Mouse (Mus musculus): ENCODE measurements at regions not wholly inside any gene's neighbourhood (a gene's known extent, or its start where the extent isn't known, plus 50 kb on each side); places are given as distances from the start of the nearest gene placed in this dataset.
"Not testable (repeated sequence)": the region's sequence is repeated elsewhere in the genome, so short reads cannot be mapped to it uniquely, and the experiment has no call there.

DNA sequence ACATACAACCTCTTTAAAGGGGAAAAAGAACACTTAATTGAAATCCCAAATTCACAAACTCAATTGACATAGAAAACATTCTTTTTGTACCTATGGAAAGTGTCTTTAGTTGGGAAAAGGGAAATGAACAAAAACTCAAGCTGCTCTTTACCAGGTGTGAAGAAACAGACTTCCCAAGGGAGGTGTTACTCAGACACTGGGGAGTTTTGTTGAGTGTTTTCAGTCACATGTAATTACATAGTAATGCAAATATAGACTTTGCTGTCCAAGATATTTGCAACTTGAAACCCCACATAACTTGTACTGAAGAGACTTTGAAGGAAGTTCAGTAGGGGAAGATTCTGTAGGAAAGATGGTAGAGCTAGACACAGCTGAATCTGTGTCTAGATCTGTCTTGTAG lies 547.7 kb upstream of the Zfp960 start:
- no peaks in the 10 kb centered on the region for H3K4me1 ChIP-seq
- no peak overlapping the region for H3K27ac ChIP-seq (replicated peaks)
- no peaks in the 10 kb centered on the region for H3K9me3 ChIP-seq
- no peak for DNase-seq (ENCODE audit: low spot score)
- H3K27me3 ChIP-seq (replicated peaks; ENCODE audit: low read depth, poor library complexity, severe bottlenecking) = no peaks in the 10 kb centered on the region
- H3K4me3 ChIP-seq = no peak overlapping the region
- no peaks in the 10 kb centered on the region for H3K36me3 ChIP-seq (replicated peaks)

DNA sequence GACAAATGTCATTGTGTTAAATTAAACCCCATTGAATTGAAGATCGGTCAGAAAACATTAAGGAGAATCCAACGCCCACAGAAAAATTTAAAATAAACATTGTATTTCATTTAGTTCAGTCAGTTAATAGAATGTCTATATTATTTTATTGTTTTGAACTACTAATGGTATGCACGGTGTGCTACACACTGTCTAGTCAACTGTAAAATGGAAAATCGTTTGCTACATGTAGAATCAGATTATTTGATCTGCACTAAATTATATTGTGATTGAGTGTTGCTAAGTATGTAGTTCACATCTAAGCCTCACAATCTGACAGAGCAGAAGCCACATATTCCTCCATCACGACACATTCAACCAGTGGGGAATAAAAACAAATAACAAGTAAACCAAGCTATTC lies 570.0 kb upstream of the Zfp960 start:
- Histone ChIP-seq H3K4me3 (no peak overlapping the region), H3K9me3 (no peaks in the 10 kb centered on the region), H3K27me3 (replicated peaks; ENCODE audit: low read depth, poor library complexity, severe bottlenecking) (no peaks in the 10 kb centered on the region), H3K36me3 (replicated peaks) (no peaks in the 10 kb centered on the region), H3K27ac (replicated peaks) (no peak overlapping the region), H3K4me1 (no peaks in the 10 kb centered on the region)
- no peak for DNase-seq (ENCODE audit: low spot score)
- WGBS = 89% methylated on average over 5 of the region's 5 CpGs

- WGBS = 85% methylated on average over 2 of the region's 2 CpGs
Measured at GRCm38 (mm10) chr17:16493546-16493945, 570.4 kb upstream of the Zfp960 start.

GRCm38 (mm10) chr17:16492551-16492950 lies 571.4 kb upstream of the Zfp960 start:
- Histone ChIP-seq H3K4me3 (no peak overlapping the region), H3K27ac (replicated peaks) (no peak overlapping the region), H3K27me3 (replicated peaks; ENCODE audit: low read depth, poor library complexity, severe bottlenecking) (no peaks in the 10 kb centered on the region), H3K36me3 (replicated peaks) (no peaks in the 10 kb centered on the region), H3K4me1 (no peaks in the 10 kb centered on the region), H3K9me3 (no peaks in the 10 kb centered on the region)
- 87% methylated on average over 4 of the region's 4 CpGs for WGBS
- no peak for DNase-seq (ENCODE audit: low spot score)

More at GRCm38 (mm10) chr17:16493546-16493945, 570.4 kb upstream of the Zfp960 start:
- no peak for DNase-seq (ENCODE audit: low spot score)
- Histone ChIP-seq H3K27me3 (replicated peaks; ENCODE audit: low read depth, poor library complexity, severe bottlenecking) (no peaks in the 10 kb centered on the region), H3K9me3 (no peaks in the 10 kb centered on the region), H3K4me3 (no peak overlapping the region), H3K4me1 (no peaks in the 10 kb centered on the region), H3K27ac (replicated peaks) (no peak overlapping the region), H3K36me3 (replicated peaks) (no peaks in the 10 kb centered on the region)

DNA sequence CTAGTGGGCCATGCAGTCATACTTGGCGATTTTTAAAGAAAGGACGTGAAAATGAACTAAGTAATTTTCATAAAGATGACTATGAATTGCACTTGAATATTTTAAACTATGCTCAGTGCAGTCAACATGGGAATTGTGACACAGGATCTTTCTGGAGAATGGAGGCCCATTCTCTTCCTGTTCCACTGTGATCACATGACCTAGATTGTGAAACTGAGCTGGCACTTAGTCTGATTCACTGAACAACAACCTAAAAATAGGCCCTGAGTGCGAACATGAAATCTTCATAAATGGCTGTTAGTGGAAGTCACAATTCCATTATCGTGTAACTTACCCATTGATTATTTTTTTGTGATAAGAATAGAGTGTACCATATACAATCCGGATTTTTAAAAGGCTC lies 577.6 kb upstream of the Zfp960 start:
- Histone ChIP-seq H3K27ac (replicated peaks) (no peak overlapping the region), H3K4me1 (no peaks in the 10 kb centered on the region), H3K4me3 (no peak overlapping the region), H3K9me3 (no peaks in the 10 kb centered on the region), H3K27me3 (replicated peaks; ENCODE audit: low read depth, poor library complexity, severe bottlenecking) (no peaks in the 10 kb centered on the region), H3K36me3 (replicated peaks) (no peaks in the 10 kb centered on the region)
- 91% methylated on average over 5 of the region's 5 CpGs for WGBS
- no peak for DNase-seq (ENCODE audit: low spot score)

- Histone ChIP-seq H3K27me3 (replicated peaks; ENCODE audit: low read depth, poor library complexity, severe bottlenecking) (no peaks in the 10 kb centered on the region), H3K27ac (replicated peaks) (no peak overlapping the region), H3K9me3 (no peaks in the 10 kb centered on the region), H3K36me3 (replicated peaks) (no peaks in the 10 kb centered on the region), H3K4me3 (no peak overlapping the region), H3K4me1 (no peaks in the 10 kb centered on the region)
- WGBS = 81% methylated on average over 2 of the region's 2 CpGs
- no peak for DNase-seq (ENCODE audit: low spot score)
Measured at GRCm38 (mm10) chr17:16483976-16484375, 579.9 kb upstream of the Zfp960 start.

DNA sequence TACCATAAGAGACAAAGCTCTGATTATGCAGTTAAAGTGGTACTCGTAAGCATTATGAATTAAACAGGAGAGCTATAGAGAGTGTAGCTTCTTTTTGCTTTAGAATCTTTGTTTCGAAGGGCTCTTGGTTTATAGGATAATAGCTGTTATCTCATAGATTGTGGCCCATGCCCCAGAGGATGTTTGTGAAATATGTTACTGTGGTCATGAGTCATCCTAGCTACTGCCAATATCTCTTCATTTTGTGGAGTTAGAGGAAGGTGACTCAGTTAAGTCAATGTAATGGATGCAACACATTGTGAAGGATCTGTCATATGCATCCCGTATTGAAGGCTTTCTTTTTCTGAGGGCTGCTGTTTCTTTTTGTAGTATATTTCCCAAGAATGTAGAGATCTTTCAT lies 582.2 kb upstream of the Zfp960 start:
- no peak overlapping the region for H3K4me3 ChIP-seq
- H3K4me1 ChIP-seq = no peaks in the 10 kb centered on the region
- no peaks in the 10 kb centered on the region for H3K27me3 ChIP-seq (replicated peaks; ENCODE audit: low read depth, poor library complexity, severe bottlenecking)
- no peaks in the 10 kb centered on the region for H3K36me3 ChIP-seq (replicated peaks)
- 88% methylated on average over 3 of the region's 3 CpGs for WGBS
- no peak for DNase-seq (ENCODE audit: low spot score)
- H3K27ac ChIP-seq (replicated peaks) = no peak overlapping the region
- no peaks in the 10 kb centered on the region for H3K9me3 ChIP-seq

GRCm38 (mm10) chr17:16480579-16480978 lies 583.3 kb upstream of the Zfp960 start:
- no peak for DNase-seq (ENCODE audit: low spot score)
- Histone ChIP-seq H3K4me1 (no peaks in the 10 kb centered on the region), H3K27me3 (replicated peaks; ENCODE audit: low read depth, poor library complexity, severe bottlenecking) (no peaks in the 10 kb centered on the region), H3K27ac (replicated peaks) (no peak overlapping the region), H3K36me3 (replicated peaks) (no peaks in the 10 kb centered on the region), H3K9me3 (no peaks in the 10 kb centered on the region), H3K4me3 (no peak overlapping the region)
- WGBS = 78% methylated on average over 1 of the region's 1 CpGs

- H3K27ac ChIP-seq (replicated peaks) = no peak overlapping the region
- no peaks in the 10 kb centered on the region for H3K27me3 ChIP-seq (replicated peaks; ENCODE audit: low read depth, poor library complexity, severe bottlenecking)
- H3K9me3 ChIP-seq = no peaks in the 10 kb centered on the region
- no peaks in the 10 kb centered on the region for H3K4me1 ChIP-seq
- H3K36me3 ChIP-seq (replicated peaks) = no peaks in the 10 kb centered on the region
- H3K4me3 ChIP-seq = no peak overlapping the region
- no peak for DNase-seq (ENCODE audit: low spot score)
Measured at GRCm38 (mm10) chr17:16461208-16461607, 602.7 kb upstream of the Zfp960 start.

GRCm38 (mm10) chr17:16453098-16453497 lies 610.8 kb upstream of the Zfp960 start:
- Histone ChIP-seq H3K9me3 (no peaks in the 10 kb centered on the region), H3K27me3 (replicated peaks; ENCODE audit: low read depth, poor library complexity, severe bottlenecking) (no peaks in the 10 kb centered on the region), H3K4me3 (no peak overlapping the region), H3K4me1 (no peaks in the 10 kb centered on the region), H3K27ac (replicated peaks) (no peak overlapping the region), H3K36me3 (replicated peaks) (no peaks in the 10 kb centered on the region)
- no peak for DNase-seq (ENCODE audit: low spot score)
- 74% methylated on average over 3 of the region's 3 CpGs for WGBS

DNA sequence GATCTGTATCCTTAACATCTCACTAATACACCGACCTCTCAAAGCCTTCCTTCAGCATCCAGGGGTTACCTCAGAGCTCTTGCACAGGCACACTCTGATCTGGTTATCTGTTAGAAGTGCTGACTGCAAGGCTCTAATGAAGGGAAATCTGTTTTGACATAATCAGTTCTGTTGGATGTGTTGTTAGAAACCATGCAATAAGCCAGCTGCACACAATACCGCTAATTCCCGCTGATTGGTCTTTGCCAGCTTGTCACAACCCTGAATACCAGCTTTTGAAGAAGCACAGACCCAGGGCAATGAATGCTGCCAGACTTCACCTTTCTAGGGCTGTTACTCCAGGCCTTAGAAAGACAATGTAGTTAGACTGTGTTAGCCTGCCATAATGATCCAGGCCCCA lies 613.7 kb upstream of the Rgmb start:
- no peaks in the 10 kb centered on the region for H3K4me1 ChIP-seq
- peak; percentile 27 for DNase-seq (ENCODE audit: low spot score)
- H3K36me3 ChIP-seq (replicated peaks) = no peaks in the 10 kb centered on the region

DNA sequence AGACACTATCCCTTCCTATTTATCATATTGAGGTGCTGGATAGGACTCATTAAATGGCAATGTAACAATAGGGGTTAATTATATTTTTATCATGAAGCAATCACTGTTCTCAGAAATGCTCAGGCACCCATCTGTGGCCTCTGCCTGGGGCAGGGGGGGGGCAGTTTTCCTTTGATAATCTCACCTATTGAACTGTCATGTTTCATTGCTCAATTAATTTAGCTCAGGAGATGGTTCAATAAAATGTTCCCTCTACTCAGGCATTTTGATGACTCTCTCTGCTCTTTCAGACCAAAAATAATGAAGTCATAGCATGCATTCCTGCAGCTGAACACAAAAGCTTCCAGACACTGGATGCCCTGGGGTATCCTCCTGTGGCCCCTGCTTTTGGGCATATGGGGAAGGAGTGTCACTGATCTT lies 564.4 kb upstream of the Rgmb start:
- H3K9me3 ChIP-seq = no peaks in the 10 kb centered on the region
- no peaks in the 10 kb centered on the region for H3K27me3 ChIP-seq (replicated peaks; ENCODE audit: low read depth, poor library complexity, severe bottlenecking)
- H3K36me3 ChIP-seq (replicated peaks) = no peaks in the 10 kb centered on the region
- H3K4me3 ChIP-seq = no peak overlapping the region
- DNase-seq (ENCODE audit: low spot score) = no peak
- H3K4me1 ChIP-seq = no peaks in the 10 kb centered on the region
- H3K27ac ChIP-seq (replicated peaks) = no peak overlapping the region

More for the DNA sequence above, 613.7 kb upstream of the Rgmb start:
- Histone ChIP-seq H3K27me3 (replicated peaks; ENCODE audit: low read depth, poor library complexity, severe bottlenecking) (no peaks in the 10 kb centered on the region), H3K27ac (replicated peaks) (no peak overlapping the region), H3K4me3 (no peak overlapping the region), H3K9me3 (no peaks in the 10 kb centered on the region)
- 74% methylated on average over 3 of the region's 3 CpGs for WGBS

DNA sequence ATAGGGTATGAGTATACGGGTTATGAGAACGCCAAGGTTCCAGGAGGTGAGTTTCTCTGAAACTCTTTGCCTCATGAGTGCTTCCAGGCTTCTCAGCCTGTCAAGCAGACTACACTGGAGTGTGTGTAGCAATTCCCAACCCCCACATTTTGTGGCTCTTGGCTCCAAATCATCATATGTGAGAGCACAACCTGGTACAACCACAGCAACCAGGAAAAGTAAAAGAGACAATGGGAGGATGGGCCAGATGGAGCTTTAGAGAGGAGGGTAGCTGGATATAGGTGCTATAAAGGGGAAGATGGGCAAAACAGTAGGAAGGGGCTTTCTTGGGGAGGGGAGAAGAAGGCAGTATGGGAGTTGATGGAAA lies 544.0 kb upstream of the Rgmb start:
- not testable (repeated sequence) for H3K9me3 ChIP-seq; H3K4me3 ChIP-seq; DNase-seq (ENCODE audit: low spot score); H3K27me3 ChIP-seq (replicated peaks; ENCODE audit: low read depth, poor library complexity, severe bottlenecking); H3K36me3 ChIP-seq (replicated peaks); H3K4me1 ChIP-seq; H3K27ac ChIP-seq (replicated peaks)
- 90% methylated on average over 2 of the region's 2 CpGs for WGBS

DNA sequence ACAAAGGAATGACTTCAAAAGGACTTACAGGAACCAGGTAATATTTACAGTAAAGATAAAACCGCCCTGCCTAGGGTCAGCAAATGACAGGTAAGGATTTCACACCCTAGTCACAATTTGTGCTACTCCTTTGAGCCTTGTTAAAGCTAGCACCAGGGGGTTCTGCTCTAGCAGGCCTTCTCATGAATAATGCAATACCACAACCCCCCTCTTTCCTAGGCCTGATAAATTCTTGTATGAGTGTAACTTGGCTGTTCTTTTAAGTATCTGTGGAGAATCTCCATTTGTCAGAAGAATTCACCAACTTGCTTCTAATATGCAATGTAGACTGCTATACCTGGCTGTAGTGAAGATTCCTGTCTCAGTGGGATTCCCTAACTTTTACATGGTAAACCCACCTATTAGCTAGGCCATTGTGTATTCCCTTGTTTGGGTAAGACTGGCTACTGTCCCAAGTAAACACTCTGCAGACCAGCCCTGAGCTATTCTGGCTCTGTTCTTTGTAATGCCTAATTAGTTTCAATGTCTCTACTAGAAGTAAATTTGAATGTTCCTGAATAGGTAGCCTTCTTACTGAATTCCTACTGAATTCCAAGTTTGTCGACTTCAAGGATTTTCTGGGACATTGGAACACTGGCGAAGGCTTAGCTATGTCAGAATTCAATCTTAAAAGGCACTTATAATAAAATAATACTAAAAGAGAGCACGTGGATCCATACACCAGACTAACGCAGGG lies 543.4 kb upstream of the Rgmb start:
- H3K4me3 ChIP-seq; H3K4me1 ChIP-seq; H3K36me3 ChIP-seq (replicated peaks); DNase-seq (ENCODE audit: low spot score); H3K9me3 ChIP-seq; H3K27ac ChIP-seq (replicated peaks); H3K27me3 ChIP-seq (replicated peaks; ENCODE audit: low read depth, poor library complexity, severe bottlenecking): not testable (repeated sequence)
- WGBS = 76% methylated on average over 5 of the region's 5 CpGs
